Mouse (Mus musculus) kidney, adult 2 months (tissue): ENCODE measurements around the gene 9130019O22Rik. TPM values are rescaled to one million over a fixed set of nuclear protein-coding genes. Genes with fewer than 3 reads are reported as not detected.

Experiments
- DNase-seq: peaks from one replicate; pipeline ENCODE4 v3.0.0; 2021
- H3K27ac ChIP-seq: fragments of 200-500 bp; 2 replicates; pipeline ENCODE4 v1.5.1; 2012; ENCODE audit warnings: low read depth, low read length, control low read depth, inconsistent platforms; ENCODE audit not compliant: insufficient read depth
- H3K27me3 ChIP-seq: fragments of 200-500 bp; replicated peaks from 2 replicates; pipeline ENCODE4 v1.6.1; 2012; ENCODE audit warnings: mild to moderate bottlenecking, moderate library complexity, low read length, inconsistent platforms; ENCODE audit not compliant: control insufficient read depth, insufficient read depth
- H3K36me3 ChIP-seq: fragments of 200-500 bp; 2 replicates; pipeline ENCODE4 v1.6.1; 2012; ENCODE audit warnings: mild to moderate bottlenecking, moderate library complexity, low read length, inconsistent platforms; ENCODE audit not compliant: control insufficient read depth, insufficient read depth
- H3K4me1 ChIP-seq: fragments of 200-500 bp; 2 replicates; pipeline ENCODE4 v1.6.1; 2011; ENCODE audit warnings: low read length; ENCODE audit not compliant: control insufficient read depth, insufficient read depth
- H3K4me3 ChIP-seq: fragments of 200-500 bp; 2 replicates; pipeline ENCODE4 v1.5.1; 2011; ENCODE audit warnings: mild to moderate bottlenecking, low read depth, low read length, control low read depth; ENCODE audit not compliant: insufficient read depth
- CTCF ChIP-seq: fragments of 200-500 bp; conservative IDR thresholded peaks from 2 replicates; pipeline ENCODE4 v1.5.1; 2011; ENCODE audit warnings: low read depth, mild to moderate bottlenecking, control low read depth, low read length, moderate library complexity, mixed read lengths; ENCODE audit not compliant: insufficient read depth, insufficient read length
- POLR2A ChIP-seq: fragments of 200-500 bp; IDR thresholded peaks from one replicate; pipeline ENCODE4 v1.6.1; 2011; ENCODE audit warnings: low read depth, low read length, control low read depth
- WGBS: fragments of 180-500 bp; shearing (Covaris S2); methylation state at CpG from one replicate; pipeline ENCODE4 v1.1.7; 2018; 5-methylcytosine and 5-hydroxymethylcytosine counted together
- polyA plus RNA-seq: library from polyadenylated mRNA; depleted of rRNA; stranded (reverse); fragments of >200 nt; gene quantifications from 2 replicates; pipeline ENCODE4 v1.2.3, GENCODE M21; 2012

The 9130019O22Rik gene
- polyA plus RNA-seq, 1 experiment: 3.3 TPM

- TF ChIP-seq CTCF (no peak), POLR2A (no peak)
- H3K4me3 ChIP-seq: no peak overlapping the region
- H3K27ac ChIP-seq: no peak overlapping the region
- no peaks in the 10 kb centered on the region for H3K36me3 ChIP-seq
- no peaks in the 10 kb centered on the region for H3K4me1 ChIP-seq
- 71% methylated on average over 4 of the region's 4 CpGs for whole genome bisulfite sequencing
- no peak for DNase-seq
- no peaks in the 10 kb centered on the region for H3K27me3 ChIP-seq
Observed at GRCm38 (mm10) chr7:127358472-127358871, 28.5 kb downstream of the 9130019O22Rik start.

- 72% methylated on average over 2 of the region's 2 CpGs for WGBS
- H3K27ac ChIP-seq: no peak overlapping the region
- no peak for TF ChIP-seq POLR2A
- no peak for TF ChIP-seq CTCF
- H3K27me3 ChIP-seq: no peaks in the 10 kb centered on the region
- no peaks in the 10 kb centered on the region for H3K4me1 ChIP-seq
- no peak overlapping the region for H3K4me3 ChIP-seq
- no peaks in the 10 kb centered on the region for H3K36me3 ChIP-seq
- no peak for DNase-seq
Observed at GRCm38 (mm10) chr7:127357871-127358270, 29.1 kb downstream of the 9130019O22Rik start.

GRCm38 (mm10) chr7:127355796-127356195 lies 31.2 kb downstream of the 9130019O22Rik start:
- no peak for DNase-seq
- Histone ChIP-seq H3K4me1 (no peaks in the 10 kb centered on the region), H3K36me3 (no peaks in the 10 kb centered on the region), H3K27me3 (no peaks in the 10 kb centered on the region), H3K27ac (no peak overlapping the region), H3K4me3 (no peak overlapping the region)
- WGBS: 69% methylated on average over 3 of the region's 3 CpGs
- no peak for TF ChIP-seq CTCF
- no peak for TF ChIP-seq POLR2A

- Histone ChIP-seq H3K27ac (no peak overlapping the region), H3K4me3 (no peak overlapping the region), H3K36me3 (no peaks in the 10 kb centered on the region), H3K27me3 (no peaks in the 10 kb centered on the region), H3K4me1 (peaks cover 2% of the 10 kb centered on the region; the same call in 1 of the 2 replicates)
- DNase-seq: no peak
- no peak for TF ChIP-seq POLR2A
- no peak for TF ChIP-seq CTCF
- 84% methylated on average over 5 of the region's 5 CpGs for WGBS
Observed at GRCm38 (mm10) chr7:127351230-127352004, 35.5 kb downstream of the 9130019O22Rik start.

GRCm38 (mm10) chr7:127346676-127347075 lies 40.3 kb downstream of the 9130019O22Rik start:
- Histone ChIP-seq H3K4me3 (0 out of 2 replicates have a peak overlapping the region, but pooled peaks have one; percentile 91), H3K4me1 (peaks cover 23% of the 10 kb centered on the region; the same call in 1 of the 2 replicates), H3K27ac (peak overlapping the region; percentile 96), H3K36me3 (no peaks in the 10 kb centered on the region), H3K27me3 (no peaks in the 10 kb centered on the region)
- TF ChIP-seq POLR2A (no peak), CTCF (no peak)
- DNase-seq: peak; percentile 87
- WGBS: 24% methylated on average over 8 of the region's 8 CpGs

GRCm38 (mm10) chr7:127345512-127346325 lies 41.2 kb downstream of the 9130019O22Rik start, which contains the start of gene Zfp768:
Gene Zfp768 (minus strand): TSS chr7:127345589.
- Histone ChIP-seq H3K27ac (peak within 1 kb of the TSS; percentile 100), H3K27me3 (no peaks in the 10 kb centered on the region), H3K4me1 (peaks cover 33% of the 10 kb centered on the region), H3K36me3 (no peaks in the 10 kb centered on the region), H3K4me3 (peak within 1 kb of the TSS; percentile 91)
- TF ChIP-seq CTCF: no peak
- no peak for TF ChIP-seq POLR2A
- peak; percentile 97 for DNase-seq
- WGBS: under 1% methylated on average over 74 of the region's 76 CpGs

- Histone ChIP-seq H3K27ac (peak overlapping the region; percentile 95), H3K36me3 (no peaks in the 10 kb centered on the region), H3K4me1 (peaks cover 34% of the 10 kb centered on the region), H3K27me3 (no peaks in the 10 kb centered on the region), H3K4me3 (peak overlapping the region; percentile 91)
- DNase-seq: no peak
- WGBS: under 1% methylated on average over 41 of the region's 42 CpGs
- TF ChIP-seq CTCF (no peak), POLR2A (peak; percentile 26)
Observed at GRCm38 (mm10) chr7:127345092-127345491, 41.9 kb downstream of the 9130019O22Rik start.
